Mouse (Mus musculus): ENCODE results near the gene Fbxo5.

Gene Fbxo5

GRCm38 (mm10) chr10:5805243-5805730 lies at the start of gene Fbxo5:
Gene Fbxo5, minus strand, starts transcription at chr10:5805600.
- DNase-seq, result peak; percentile 97 to 98

DNA sequence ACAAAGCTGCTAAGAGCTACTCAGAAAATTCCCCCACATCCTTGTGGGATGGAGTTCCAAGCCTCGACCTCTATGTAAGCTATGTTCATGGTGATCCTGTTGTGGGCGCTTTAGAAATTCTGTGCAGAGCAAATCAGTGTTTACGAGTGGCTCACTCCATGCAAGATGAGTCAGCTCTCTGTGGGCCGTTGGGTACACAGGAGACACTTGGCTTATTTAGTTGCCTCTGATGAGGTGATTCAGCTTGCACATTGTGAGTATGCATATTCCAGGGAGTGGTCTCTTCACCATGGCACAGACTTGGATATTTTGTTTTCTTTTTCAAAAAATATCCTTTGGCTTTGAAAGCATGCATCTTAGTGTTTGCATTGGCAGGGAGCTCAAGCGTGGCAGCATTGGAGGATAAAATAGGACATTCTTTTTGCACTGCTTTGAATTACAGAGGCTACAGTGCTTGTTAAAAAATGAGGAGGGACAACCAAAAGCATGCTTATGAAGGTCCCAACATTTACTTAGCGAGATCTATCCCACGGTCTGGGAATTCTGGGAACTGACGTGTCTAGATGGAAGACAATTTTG lies 48.0 kb upstream of the Fbxo5 start:
- no peak for DNase-seq

DNA sequence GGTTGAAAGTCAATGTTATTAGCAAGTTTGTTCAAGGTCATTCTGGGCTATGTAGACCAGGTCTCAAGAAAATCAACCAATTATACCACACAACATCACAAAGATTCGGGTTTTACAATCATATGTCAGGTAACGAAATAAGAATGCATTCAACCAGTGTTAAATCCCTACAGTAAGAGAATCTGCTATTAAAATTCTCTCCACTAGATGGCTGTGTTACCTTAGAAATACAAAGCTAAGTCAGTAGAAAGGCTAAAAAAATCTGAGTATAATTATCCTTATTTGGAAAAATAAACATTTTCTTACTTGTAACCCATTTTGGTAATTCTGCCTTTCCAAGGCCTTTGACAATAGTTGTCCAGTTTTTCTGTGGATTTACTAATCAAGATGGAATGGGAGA lies 41.5 kb upstream of the Fbxo5 start:
- DNase-seq, result no peak

DNA sequence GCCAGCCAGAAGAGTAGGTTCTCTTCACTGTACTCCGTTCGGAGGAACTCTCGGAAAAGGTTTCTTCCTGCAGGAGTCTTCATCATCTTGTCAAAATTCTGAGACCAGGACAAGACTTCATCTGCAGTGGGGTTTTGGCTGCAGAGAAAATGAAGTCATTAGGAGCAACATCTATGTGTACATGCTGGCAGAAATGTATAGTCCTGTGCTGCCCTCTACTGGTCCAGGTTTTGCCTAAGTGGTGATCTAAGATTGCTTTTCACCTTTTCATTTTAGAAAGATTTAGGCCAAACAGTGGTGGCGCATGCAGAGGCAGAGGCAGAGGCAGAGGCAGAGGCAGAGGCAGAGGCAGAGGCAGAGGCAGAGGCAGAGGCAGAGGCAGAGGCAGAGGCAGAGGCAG lies 36.0 kb upstream of the Fbxo5 start:
- peak; percentile 76 for DNase-seq

GRCm38 (mm10) chr10:5826336-5827025 lies 21.1 kb upstream of the Fbxo5 start:
- no peak for DNase-seq

DNA sequence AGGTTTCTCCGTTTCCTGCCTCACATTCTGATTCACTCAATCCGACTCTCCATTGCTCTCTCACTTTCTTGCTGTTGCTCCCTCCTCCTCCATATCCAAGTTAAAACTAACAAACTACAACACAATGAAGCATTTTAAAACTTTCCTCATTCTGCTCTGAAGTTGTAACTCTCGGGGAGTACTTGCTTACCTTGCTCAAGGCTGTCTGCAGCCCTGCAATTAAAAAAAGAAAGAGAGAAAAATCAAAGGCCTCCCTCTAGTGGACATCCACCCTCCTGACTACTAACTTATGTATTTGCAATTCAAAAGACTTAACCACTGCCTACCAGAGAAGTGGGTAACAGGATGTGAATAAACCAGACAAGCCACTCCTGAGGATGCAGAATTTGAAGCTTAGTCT lies 19.4 kb upstream of the Fbxo5 start:
- peak; percentile 69 to 77 for DNase-seq

DNA sequence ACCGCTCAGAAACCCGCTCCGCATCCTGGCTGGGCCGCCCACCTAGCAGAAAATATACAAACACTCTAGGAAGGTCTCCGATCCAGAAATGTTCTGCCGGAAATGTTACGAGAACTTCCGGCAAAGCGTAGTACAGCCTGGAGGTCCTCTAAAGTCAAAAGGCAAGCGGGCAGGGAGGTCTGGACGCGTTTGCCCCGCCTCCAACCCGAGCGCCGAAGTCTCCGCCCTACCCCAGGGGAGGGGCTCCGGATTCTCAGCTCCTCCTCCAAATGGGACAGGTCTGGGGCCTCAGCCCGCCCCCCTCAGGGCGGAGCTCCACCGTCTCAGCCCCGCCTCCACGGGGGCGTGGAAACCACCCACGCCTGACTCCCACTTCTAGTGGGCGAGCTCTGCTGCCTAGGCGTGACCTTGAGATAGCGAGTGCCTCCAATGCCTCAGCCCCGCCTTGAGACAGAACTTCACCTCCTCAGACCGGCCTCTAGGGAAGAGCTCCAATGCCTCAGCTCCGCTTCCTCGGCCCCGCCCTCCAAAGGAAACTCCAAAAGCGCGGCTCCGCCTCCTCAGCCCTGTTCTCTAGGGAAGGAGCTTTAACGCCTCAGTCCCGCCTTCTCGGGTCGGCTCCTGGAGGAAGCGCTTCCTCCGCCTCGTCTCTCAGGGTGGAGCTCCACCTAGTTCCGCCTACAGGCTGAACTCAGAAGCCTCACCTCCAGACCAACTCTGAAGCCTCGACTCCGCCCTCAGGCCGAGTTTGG lies 18.5 kb upstream of the Fbxo5 start, which contains the start of gene Mtrf1l:
Gene Mtrf1l (minus strand): TSS at position 171 of the 752 bp plus-strand sequence.
- DNase-seq, result peak; percentile 100

- no peak for DNase-seq
Measured at GRCm38 (mm10) chr10:5823291-5823739, 17.9 kb upstream of the Fbxo5 start.

- no peak for DNase-seq
Measured at GRCm38 (mm10) chr10:5818772-5819171, 13.4 kb upstream of the Fbxo5 start.

DNA sequence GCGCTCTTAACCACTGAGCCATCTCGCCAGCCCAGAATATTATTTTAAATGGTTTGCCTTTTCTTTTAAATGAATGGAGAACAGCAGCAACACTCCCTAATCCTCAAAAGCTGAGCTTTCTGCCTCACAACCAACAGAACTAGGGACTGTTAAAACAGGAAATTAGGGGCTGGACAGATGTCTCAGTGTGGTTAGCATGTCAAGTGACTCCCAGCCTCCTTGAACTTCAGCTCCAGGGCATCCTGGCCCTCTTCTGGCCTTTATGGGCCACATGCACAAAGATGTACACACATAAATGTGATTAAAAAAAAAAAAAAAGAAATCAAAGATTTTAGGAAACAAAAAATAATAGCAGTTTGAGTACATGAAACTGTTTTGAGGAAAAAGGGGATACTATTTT lies 10.6 kb upstream of the Fbxo5 start:
- no peak for DNase-seq

- DNase-seq, result no peak
Measured at GRCm38 (mm10) chr10:5813724-5814123, 8.3 kb upstream of the Fbxo5 start.

- DNase-seq, result no peak
Measured at GRCm38 (mm10) chr10:5807683-5808082, 2.3 kb upstream of the Fbxo5 start.

DNA sequence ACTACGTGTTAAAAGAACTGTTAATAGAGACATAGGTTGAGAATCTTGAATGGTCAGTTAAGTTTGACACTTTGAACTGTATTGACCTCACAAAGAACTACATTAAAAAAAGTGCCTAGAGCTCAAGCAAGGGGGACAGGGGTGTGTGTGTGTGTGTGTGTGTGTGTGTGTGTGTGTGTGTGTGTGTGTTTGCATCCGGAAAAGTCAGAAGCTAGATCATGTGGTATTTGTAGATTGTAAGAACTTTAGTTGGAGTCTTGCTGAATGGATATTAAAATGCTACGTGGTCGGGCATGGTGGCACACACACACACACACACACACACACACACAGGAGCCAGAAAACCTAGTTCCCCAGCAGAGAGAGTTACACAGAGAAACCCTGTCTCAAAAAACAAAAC lies 1.6 kb upstream of the Fbxo5 start:
- DNase-seq, result no peak

GRCm38 (mm10) chr10:5806416-5806815 lies 1.0 kb upstream of the Fbxo5 start:
- peak; percentile 5 to 14 for DNase-seq

GRCm38 (mm10) chr10:5805731-5806307 lies 419 bp upstream of the Fbxo5 start:
- peak; percentile 95 for DNase-seq

DNA sequence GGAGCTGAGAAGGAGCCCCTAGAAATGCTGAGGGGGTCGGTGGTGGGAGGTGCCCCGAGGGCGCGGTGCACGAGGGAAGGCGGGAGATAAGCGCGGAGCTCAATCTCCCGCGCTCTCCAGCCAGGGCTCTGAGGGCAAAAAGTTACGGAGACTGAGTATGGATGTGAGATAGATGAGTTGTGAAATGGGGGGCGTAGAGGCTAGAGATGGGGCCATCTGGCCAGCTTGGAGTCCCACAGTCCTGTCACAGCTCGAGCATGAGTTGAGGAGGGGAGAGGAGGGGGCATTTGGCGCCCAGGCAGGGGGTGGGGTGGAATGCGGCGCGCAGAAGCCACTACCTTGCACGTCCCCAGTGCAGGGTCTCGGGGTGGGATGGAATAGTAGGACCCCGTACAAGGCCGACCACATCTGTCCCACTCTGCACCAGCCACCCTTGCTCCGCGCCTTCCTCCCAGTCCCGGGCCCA lies 676 bp downstream of the Fbxo5 start:
- DNase-seq, result peak in 1 of 2 experiments; percentile 7

DNA sequence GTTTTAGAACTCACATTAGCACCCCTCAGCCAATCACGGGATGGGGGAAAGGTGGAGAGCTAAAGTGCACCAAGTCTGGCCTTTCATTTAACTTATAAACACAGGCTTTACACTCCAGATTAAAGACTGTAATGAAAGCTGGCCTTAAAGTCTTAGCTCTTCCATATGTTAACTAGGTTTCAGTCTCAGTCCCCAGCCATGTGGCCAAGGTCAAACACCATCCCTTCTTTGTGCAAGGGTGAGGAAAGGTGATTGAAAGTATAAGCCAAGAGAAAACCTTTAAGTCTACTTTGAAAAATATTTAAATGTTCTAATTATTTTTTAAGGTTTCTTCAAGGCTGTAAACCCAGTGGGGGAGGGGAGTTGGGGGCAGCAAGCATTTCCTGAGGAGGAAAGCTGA lies 1.7 kb downstream of the Fbxo5 start:
- DNase-seq, result no peak

GRCm38 (mm10) chr10:5802866-5803265 lies 2.5 kb downstream of the Fbxo5 start:
- DNase-seq, result no peak

DNA sequence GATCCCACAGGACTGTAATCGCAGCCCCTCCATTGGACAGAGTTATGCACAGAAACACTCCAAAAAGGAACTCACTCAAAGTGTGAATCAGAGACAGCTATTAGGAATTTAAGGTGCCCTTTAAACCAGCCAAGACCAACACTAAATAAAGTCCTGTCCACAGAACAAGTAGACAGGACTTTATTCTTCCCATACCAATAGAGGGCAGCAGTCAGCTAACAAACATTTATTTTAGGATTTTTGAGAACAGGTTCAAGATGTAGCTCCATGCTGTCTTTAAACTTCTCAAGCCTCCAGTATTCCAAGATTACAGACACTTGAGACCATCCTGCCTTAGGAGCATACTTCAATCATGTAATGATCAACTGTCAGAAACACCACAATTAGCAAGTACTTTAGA lies 4.9 kb downstream of the Fbxo5 start:
- peak; percentile 9 to 15 for DNase-seq

DNA sequence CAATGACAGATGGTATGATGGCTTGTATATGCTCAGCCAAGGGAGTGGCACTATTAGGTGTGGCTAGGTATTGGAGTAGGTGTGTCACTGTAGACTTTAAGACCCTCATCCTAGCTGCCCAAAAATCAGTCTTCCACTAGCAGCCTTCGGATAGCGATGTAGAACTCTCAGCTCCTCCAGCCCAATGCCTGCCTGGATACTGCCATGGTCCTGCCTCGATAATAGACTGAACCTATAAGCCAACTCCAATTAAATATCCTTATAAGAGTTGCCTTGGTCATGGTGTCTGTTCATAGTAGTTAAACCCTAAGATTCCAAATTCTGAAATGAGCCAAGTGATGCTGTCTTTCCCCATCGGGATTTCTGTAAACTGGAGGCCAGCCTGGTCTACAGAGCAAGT lies 7.3 kb downstream of the Fbxo5 start:
- DNase-seq, result no peak

DNA sequence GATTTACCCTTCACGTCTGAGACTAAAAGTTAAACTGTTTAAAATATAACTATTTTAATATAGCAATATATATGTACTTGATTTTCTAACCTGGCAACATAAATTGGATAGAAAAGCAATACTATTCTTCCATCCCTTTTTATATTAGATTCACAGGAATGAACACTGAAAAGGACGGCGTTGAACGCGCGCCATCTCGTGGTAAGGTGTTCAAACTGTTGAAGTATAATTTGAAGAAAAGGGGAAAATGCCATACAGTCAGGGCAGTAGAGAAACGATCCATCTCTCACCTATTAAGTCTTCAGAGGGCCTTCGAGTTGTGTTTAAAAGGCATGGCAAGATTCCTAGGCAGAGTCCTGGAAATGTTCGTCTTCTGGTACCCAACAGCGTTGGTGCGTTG lies 14.7 kb downstream of the Fbxo5 start:
- peak; percentile 44 to 49 for DNase-seq

- peak; percentile 23 to 30 for DNase-seq
Measured at GRCm38 (mm10) chr10:5786923-5787322, 18.5 kb downstream of the Fbxo5 start.
